Mouse (Mus musculus): ENCODE data around the gene Shroom4. TPM values are rescaled to one million over a fixed set of nuclear protein-coding genes. Genes with fewer than 3 reads are reported as not detected.

Gene Shroom4
- polyA plus RNA-seq, 1 experiment from 2014 or later: 10.8 TPM

Other genes with a start within 250 kb of the Shroom4 start
- 16.2 and 16.6 TPM in 2 replicates for gene Nudt10, start 226.8 kb upstream of the Shroom4 start, polyA plus RNA-seq (2014; fragmentation: Nextera tagmentation; extraction: Ambion mirVana)
- 0.15 TPM in 1 of 2 replicates, not detected in the other for gene Bmp15, start 79.1 kb upstream of the Shroom4 start, polyA plus RNA-seq (2014; fragmentation: Nextera tagmentation; extraction: Ambion mirVana)

Measured in embryonic facial prominence, embryonic 11.5 days (tissue).